Mouse (Mus musculus): ENCODE measurements around the gene Maml3. TPM values are rescaled to one million over a fixed set of nuclear protein-coding genes. Genes with fewer than 3 reads are reported as not detected.

The Maml3 gene
- polyA plus RNA-seq, 1 experiment from 2014 or later, result 7.7 TPM

DNA sequence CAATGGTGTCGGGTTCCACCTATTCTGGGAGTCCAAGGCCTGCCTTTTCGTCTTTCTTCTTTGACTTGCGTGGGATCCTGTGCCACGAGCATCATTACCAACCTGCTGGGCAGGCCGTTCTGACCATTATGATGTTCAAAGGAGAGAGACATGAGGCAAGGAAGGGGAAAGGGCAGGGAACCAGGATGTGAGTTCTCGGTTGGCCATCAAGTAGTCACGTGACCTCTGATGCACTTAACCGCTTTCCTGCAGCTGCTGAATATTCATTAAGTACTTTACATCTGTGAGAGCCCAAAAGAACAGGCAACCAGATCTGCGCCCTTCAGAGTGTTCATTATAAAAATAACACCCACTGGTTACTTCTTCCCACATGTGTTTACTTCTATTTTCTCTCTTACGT is 411.7 kb downstream of the Maml3 start:
- Histone ChIP-seq H3K36me3 (replicated peaks) (peaks cover 12% of the 10 kb centered on the region; the same call in 1 of the 2 replicates), H3K9ac (no peak overlapping the region), H3K4me3 (no peak overlapping the region), H3K4me1 (no peaks in the 10 kb centered on the region), H3K4me2 (no peak overlapping the region), H3K27ac (no peak overlapping the region), H3K9me3 (no peaks in the 10 kb centered on the region), H3K27me3 (replicated peaks) (no peaks in the 10 kb centered on the region)
- no peak for ATAC-seq (replicated peaks)
- 80% methylated on average over 10 of the region's 10 CpGs for WGBS

DNA sequence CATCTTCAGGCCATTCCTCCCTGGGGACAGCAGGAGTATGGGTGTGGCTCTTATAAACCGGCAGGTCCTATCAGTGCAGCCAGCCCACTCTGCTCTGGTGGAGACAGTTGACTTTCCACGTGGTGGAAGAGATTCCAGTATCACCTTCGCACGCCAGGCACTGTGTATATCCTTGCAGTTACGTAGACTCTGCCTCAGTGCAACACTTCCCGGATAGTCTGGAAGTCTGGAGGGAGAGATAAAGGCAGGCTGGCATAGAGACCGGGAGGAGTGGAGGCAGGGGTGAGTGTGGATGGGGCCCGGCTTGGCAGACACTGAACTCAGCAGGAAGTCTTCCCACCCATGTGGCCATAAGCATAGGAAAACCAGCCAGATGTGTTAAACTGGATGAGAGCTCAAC is 416.2 kb downstream of the Maml3 start:
- H3K36me3 ChIP-seq (replicated peaks), result peaks cover 12% of the 10 kb centered on the region; the same call in 1 of the 2 replicates
- no peak overlapping the region for H3K4me2 ChIP-seq
- no peak overlapping the region for H3K4me3 ChIP-seq
- no peak overlapping the region for H3K27ac ChIP-seq
- no peak for ATAC-seq (replicated peaks)
- no peaks in the 10 kb centered on the region for H3K4me1 ChIP-seq
- no peak overlapping the region for H3K9ac ChIP-seq
- no peaks in the 10 kb centered on the region for H3K27me3 ChIP-seq (replicated peaks)
- 90% methylated on average over 8 of the region's 8 CpGs for WGBS
- no peaks in the 10 kb centered on the region for H3K9me3 ChIP-seq

DNA sequence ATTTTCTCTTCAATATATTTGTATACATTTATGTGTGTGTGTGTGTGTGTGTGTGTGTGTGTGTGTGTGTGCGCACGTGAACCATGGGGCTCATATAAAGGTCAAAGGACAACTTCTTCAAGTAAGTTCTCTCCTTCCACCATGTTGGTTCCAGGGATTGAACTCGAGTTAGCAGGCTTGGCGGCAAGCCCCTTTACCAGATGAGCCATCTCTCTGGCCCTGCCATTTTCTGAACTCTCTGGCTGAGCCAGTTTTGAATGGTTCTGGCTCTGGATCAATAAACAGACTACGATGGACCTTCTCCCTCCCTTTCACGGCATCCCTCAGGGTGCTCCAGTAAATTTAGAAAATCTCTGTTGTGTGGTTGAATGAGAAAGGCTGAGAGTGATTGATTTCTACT is 418.1 kb downstream of the Maml3 start:
- 84% methylated on average over 6 of the region's 6 CpGs for WGBS
- H3K4me1 ChIP-seq, result no peaks in the 10 kb centered on the region
- ATAC-seq (replicated peaks), result no peak

DNA sequence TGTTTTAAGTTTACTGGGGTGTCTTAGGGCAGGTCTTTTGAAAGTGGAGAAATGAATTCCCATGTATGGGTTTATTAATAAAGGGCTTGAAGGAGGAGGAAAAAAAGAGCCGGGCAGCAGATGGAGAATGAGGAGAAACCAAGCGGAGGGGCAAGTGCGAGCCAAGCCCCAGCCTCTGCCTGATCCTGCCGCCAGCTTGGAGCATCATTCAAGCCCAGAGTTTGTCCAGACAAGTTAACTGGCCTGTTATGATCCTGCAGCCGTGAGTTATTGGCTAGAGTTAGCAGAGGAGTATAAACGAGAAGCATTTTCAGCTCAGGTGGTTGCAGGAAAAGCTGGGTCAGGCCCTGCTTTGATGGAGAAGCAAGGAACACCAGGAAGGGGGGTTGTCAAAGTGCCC is 418.6 kb downstream of the Maml3 start:
- no peaks in the 10 kb centered on the region for H3K9me3 ChIP-seq
- ATAC-seq (replicated peaks), result no peak
- H3K27ac ChIP-seq, result no peak overlapping the region
- H3K4me2 ChIP-seq, result no peak overlapping the region
- no peak overlapping the region for H3K4me3 ChIP-seq
- no peaks in the 10 kb centered on the region for H3K27me3 ChIP-seq (replicated peaks)
- H3K4me1 ChIP-seq, result no peaks in the 10 kb centered on the region
- no peak overlapping the region for H3K9ac ChIP-seq
- H3K36me3 ChIP-seq (replicated peaks), result peaks cover 12% of the 10 kb centered on the region; the same call in 1 of the 2 replicates
- 96% methylated on average over 6 of the region's 6 CpGs for WGBS

More for the DNA sequence above, 418.1 kb downstream of the Maml3 start:
- Histone ChIP-seq H3K9ac (no peak overlapping the region), H3K27me3 (replicated peaks) (no peaks in the 10 kb centered on the region), H3K27ac (no peak overlapping the region), H3K9me3 (no peaks in the 10 kb centered on the region), H3K36me3 (replicated peaks) (peaks cover 12% of the 10 kb centered on the region; the same call in 1 of the 2 replicates), H3K4me3 (no peak overlapping the region), H3K4me2 (no peak overlapping the region)

DNA sequence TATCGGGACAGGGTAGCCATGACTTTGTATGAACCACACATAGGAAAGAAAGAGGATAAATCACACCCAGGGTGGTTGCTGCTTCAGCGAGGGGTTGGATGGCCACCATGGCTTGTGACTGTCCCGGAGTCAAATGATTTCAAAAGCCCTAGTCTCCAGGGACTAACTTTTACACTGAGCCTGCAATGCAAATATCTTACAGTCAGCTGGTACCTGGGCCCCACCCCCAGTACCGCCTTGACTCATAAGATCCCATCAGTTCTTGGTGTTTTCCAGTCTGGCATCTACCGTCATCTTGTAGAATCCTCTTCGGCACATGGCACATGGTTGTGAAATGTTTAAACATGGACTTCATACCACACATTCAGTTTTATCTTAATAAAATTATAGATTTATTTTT is 419.3 kb downstream of the Maml3 start:
- no peak overlapping the region for H3K4me2 ChIP-seq
- H3K27ac ChIP-seq, result no peak overlapping the region
- no peak for ATAC-seq (replicated peaks)
- H3K9ac ChIP-seq, result no peak overlapping the region
- H3K4me1 ChIP-seq, result no peaks in the 10 kb centered on the region
- peaks cover 12% of the 10 kb centered on the region; the same call in 1 of the 2 replicates for H3K36me3 ChIP-seq (replicated peaks)
- no peak overlapping the region for H3K4me3 ChIP-seq
- no peaks in the 10 kb centered on the region for H3K27me3 ChIP-seq (replicated peaks)
- 96% methylated on average over 6 of the region's 6 CpGs for WGBS
- H3K9me3 ChIP-seq, result no peaks in the 10 kb centered on the region

DNA sequence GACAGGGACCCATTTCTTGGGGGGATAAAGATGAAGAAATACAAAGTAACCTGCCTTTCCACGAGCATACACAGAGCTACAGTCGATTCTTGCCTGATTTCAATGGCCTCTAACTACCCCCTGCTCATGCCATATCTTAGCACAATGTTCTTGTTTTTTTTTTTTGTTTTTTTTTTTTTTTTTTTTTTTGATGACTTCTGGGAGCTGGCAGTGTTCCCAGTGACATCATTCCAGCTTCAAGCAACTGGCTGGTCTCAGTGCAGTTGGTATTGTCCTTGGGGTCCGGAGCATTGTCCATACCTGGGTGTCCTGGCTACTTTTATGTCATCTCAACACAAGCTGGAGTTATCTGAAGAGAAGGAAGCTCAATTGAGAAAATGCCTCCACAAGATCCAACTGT is 429.9 kb downstream of the Maml3 start:
- no peak for ATAC-seq (replicated peaks)
- Histone ChIP-seq H3K4me1 (no peaks in the 10 kb centered on the region), H3K27ac (no peak overlapping the region), H3K9me3 (no peaks in the 10 kb centered on the region), H3K4me2 (no peak overlapping the region), H3K4me3 (no peak overlapping the region), H3K36me3 (replicated peaks) (no peaks in the 10 kb centered on the region), H3K9ac (no peak overlapping the region), H3K27me3 (replicated peaks) (no peaks in the 10 kb centered on the region)
- 77% methylated on average over 3 of the region's 3 CpGs for WGBS

DNA sequence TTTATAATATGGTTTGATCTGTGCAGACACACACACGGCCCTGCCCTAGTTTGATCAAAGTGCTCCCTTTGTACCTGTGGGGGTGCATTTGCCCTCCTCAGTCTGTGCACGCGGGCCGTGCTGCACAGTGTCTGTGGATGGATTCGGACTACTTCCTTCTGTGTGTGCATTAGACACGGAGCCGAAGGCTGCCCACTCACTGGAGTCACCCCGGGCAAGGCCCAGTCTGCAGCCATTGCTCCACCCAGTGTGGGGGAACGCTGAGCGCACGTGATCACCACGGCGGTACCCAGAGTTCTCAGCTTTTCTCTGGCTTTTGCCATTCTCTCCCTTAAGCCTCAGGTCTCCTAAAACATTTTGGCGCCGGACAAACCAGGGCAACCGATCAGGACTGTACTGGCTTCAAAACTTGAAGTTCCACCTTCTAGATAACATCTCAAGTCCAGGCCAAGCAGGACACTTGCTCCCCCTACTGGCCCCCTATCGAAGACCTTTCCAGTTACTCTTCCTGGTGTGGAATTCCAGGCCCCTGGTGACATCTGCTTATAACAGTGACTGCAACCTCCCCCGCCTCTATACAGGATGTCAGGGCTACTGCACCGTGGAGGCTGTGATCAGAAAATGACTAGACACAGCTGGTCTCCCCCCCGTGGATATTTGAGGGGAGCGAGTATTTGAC is 431.3 kb downstream of the Maml3 start:
- WGBS, result 77% methylated on average over 21 of the region's 21 CpGs
- no peaks in the 10 kb centered on the region for H3K4me1 ChIP-seq
- no peak overlapping the region for H3K4me2 ChIP-seq
- H3K27me3 ChIP-seq (replicated peaks), result no peaks in the 10 kb centered on the region
- no peaks in the 10 kb centered on the region for H3K36me3 ChIP-seq (replicated peaks)
- H3K4me3 ChIP-seq, result no peak overlapping the region
- no peak overlapping the region for H3K27ac ChIP-seq
- ATAC-seq (replicated peaks), result peak; percentile 45; the same call in 1 of the 2 replicates
- no peak overlapping the region for H3K9ac ChIP-seq
- H3K9me3 ChIP-seq, result no peaks in the 10 kb centered on the region

DNA sequence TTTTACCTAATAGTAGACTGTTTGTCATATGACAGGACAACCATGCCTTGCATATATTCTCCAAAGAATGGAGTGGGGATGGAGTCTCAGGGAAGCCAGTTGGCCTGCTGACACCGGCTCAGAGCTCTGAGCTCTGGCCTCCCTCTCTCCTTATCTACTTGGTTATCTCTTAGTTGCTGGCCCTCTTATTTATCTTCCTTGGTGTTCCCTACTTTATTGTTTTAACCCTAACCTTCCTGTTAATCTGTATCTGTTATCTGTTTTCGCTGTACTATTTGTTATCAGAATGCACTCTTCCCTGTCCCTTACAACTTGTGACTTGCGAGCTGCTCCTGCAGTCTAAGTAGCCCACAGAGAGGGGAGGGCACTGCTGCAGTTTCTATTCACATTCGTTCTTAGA is 432.2 kb downstream of the Maml3 start:
- H3K27me3 ChIP-seq (replicated peaks), result no peaks in the 10 kb centered on the region
- H3K36me3 ChIP-seq (replicated peaks), result no peaks in the 10 kb centered on the region
- H3K27ac ChIP-seq, result no peak overlapping the region
- WGBS, result 62% methylated on average over 4 of the region's 4 CpGs
- no peaks in the 10 kb centered on the region for H3K4me1 ChIP-seq
- H3K4me2 ChIP-seq, result no peak overlapping the region
- no peak overlapping the region for H3K4me3 ChIP-seq
- H3K9ac ChIP-seq, result no peak overlapping the region
- H3K9me3 ChIP-seq, result no peaks in the 10 kb centered on the region
- no peak for ATAC-seq (replicated peaks)

DNA sequence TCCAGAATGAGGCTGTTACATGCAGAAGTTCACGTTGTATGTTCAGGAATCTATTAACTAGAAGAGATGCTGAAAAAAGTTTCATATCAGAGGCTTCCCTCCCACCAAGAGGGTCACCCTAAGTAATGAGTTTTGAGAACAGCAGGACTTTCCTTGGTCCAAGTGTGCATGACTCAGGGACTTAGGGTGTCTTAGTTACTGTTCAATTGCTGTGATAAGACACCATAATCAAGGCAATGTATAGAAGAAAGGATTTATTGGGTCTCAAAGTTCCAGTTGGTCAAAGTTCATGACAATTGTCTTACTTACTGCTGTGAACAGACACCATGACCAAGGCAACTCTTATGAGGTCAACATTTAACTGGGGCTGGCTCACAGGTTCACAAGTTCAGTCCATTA is 433.8 kb downstream of the Maml3 start:
- Histone ChIP-seq H3K4me3 (no peak overlapping the region), H3K36me3 (replicated peaks) (no peaks in the 10 kb centered on the region), H3K9me3 (no peaks in the 10 kb centered on the region), H3K4me1 (no peaks in the 10 kb centered on the region), H3K27ac (no peak overlapping the region), H3K27me3 (replicated peaks) (no peaks in the 10 kb centered on the region), H3K4me2 (no peak overlapping the region), H3K9ac (no peak overlapping the region)
- ATAC-seq (replicated peaks), result no peak
- 82% methylated on average over 1 of the region's 1 CpGs for WGBS

DNA sequence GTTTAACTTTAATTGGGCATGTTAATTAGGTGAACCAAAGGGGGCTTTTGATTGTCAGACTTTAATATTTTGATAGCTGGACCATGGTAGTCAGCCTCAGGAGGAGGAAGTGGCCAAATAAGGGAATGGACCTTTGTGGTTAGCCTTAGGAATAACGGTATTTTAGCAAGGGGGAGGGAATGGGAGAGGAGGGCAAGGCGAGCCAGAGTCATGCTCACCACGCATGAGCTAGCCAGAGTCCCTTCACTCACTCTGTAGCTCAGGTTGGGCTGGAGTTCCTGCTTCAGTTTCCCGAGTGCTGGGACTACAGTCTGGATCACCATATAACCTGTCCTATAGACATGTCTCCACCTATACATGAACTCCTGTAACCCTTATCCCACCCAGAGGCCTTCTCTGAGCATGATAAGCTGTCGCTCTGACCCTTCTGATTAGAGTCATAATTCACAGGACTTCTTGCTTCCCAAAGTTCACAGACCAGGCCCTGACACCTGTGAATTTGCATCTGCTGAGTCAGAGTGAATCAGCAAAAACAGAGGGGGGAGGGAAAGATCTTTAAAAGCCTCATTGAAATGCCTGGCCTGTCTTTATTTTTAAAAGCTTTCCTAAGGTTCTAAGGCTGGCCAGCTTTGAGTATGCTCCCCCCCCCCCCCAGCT is 434.3 kb downstream of the Maml3 start:
- H3K4me2 ChIP-seq, result no peak overlapping the region
- no peak overlapping the region for H3K4me3 ChIP-seq
- no peaks in the 10 kb centered on the region for H3K36me3 ChIP-seq (replicated peaks)
- 82% methylated on average over 5 of the region's 5 CpGs for WGBS
- H3K27ac ChIP-seq, result no peak overlapping the region
- no peak overlapping the region for H3K9ac ChIP-seq
- H3K4me1 ChIP-seq, result no peaks in the 10 kb centered on the region
- no peaks in the 10 kb centered on the region for H3K27me3 ChIP-seq (replicated peaks)
- no peak for ATAC-seq (replicated peaks)
- H3K9me3 ChIP-seq, result no peaks in the 10 kb centered on the region

DNA sequence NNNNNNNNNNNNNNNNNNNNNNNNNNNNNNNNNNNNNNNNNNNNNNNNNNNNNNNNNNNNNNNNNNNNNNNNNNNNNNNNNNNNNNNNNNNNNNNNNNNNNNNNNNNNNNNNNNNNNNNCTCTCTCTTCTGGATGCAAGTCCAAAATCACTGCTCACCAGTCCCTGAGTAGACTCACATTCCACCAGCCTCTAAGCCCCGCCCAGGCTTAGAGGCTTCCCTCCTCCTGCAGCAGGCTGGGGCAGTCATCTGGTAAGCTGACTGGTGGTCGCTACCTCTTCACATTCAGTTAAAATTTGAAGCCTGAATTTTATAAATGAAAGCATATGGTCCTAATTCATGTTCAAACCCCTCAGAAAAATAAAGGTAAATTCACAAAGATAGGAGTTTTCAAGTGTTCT is 436.3 kb downstream of the Maml3 start:
- Histone ChIP-seq H3K9me3 (no peaks in the 10 kb centered on the region), H3K36me3 (replicated peaks) (no peaks in the 10 kb centered on the region), H3K4me1 (no peaks in the 10 kb centered on the region), H3K4me3 (no peak overlapping the region), H3K27ac (no peak overlapping the region), H3K4me2 (no peak overlapping the region), H3K9ac (no peak overlapping the region), H3K27me3 (replicated peaks) (no peaks in the 10 kb centered on the region)
- 47% methylated on average over 2 of the region's 2 CpGs for WGBS
- no peak for ATAC-seq (replicated peaks)

DNA sequence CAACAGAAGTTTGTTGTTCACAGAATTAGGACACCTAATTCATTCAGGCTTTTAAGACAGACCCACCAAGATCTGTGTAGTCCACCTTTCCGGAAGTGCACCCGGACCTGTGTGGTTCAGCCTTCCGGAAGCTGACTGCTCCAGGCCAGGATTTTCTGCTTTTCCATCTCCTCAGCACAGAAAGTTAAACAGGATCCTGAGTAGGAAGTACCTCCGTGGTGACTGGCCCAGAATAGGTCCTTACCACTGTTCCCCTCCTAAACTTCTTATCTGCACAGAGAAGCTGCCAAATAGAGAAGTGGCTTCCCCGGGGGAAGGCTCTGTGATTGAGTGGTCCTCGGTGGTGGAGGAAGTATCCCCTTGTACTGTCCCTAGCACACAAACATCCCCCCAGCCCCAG is 442.3 kb downstream of the Maml3 start:
- no peak overlapping the region for H3K4me3 ChIP-seq
- no peaks in the 10 kb centered on the region for H3K4me1 ChIP-seq
- 66% methylated on average over 6 of the region's 6 CpGs for WGBS
- no peak overlapping the region for H3K9ac ChIP-seq
- H3K36me3 ChIP-seq (replicated peaks), result no peaks in the 10 kb centered on the region
- no peak overlapping the region for H3K4me2 ChIP-seq
- H3K27me3 ChIP-seq (replicated peaks), result no peaks in the 10 kb centered on the region
- ATAC-seq (replicated peaks), result no peak
- H3K9me3 ChIP-seq, result no peaks in the 10 kb centered on the region
- H3K27ac ChIP-seq, result no peak overlapping the region

All from midbrain, embryonic 15.5 days (tissue).